ENCODE assay signal across 8 mouse cellular contexts in the genomic region with DNA sequence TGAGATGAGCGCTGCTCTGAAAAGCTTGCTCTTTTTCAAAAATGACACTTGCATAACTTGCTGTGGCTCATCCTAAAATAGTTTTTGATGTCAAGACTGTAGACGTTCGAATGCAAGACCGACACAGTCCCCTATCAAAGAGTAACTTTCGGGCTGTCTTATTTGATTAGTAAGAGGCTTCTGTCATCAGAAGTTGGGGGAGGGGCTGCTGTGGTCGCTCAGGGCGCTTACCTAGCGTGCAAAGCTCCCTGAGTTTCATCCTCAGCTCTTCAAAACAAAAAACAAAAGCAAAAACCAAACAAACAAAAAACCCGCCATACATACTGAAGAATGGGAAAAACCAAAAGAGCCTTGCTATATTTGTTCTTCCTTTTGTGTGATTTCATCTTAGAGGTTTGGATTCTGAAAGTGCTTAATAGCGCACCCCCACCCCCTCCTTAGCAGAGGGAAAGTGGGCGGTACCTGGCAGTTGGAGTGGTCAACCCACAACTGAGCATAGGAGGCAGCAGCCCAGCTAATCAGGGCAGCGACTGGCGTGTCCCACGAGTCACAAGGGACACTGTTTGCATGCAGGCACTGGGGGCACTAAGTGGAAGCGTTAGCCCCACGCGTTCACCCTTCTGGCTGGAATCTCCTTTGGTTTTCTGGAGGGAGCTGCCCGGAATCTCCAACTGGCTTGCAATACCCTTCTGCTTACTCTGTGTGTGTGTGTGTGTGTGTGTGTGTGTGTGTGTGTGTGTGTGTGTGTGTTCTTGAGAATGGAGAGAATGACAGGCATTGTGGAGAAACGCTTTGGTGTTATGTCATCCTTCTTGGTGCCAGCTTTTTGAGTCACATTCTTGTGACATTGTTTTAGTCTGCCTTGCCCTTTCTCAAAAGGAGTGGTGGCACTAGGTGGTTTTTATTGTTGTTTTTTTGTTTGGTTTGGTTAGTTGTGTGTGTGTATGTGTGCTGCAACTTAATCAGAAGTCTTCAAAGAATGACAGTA. TPM values are rescaled to one million over a fixed set of nuclear protein-coding genes. Genes with fewer than 3 reads are reported as not detected.
DNase-seq lines count a peak whose midpoint lies in the region; ATAC-seq lines count a peak whose summit lies in the region.

No protein-coding gene starts in this region.

- no peak; the same call in 1 of the 2 replicates for ATAC-seq in embryonic facial prominence, embryonic 15.5 days (ENCODE audit: insufficient number of reproducible peaks, low FRiP score, low TSS enrichment, low read depth)
- ATAC-seq in kidney, embryonic 14.5 days (ENCODE audit: low FRiP score, low TSS enrichment) = peak; percentile 44; the same call in 1 of the 2 replicates
- ATAC-seq in liver, embryonic 11.5 days (replicated peaks; ENCODE audit: low FRiP score) = peak; percentile 48; the same call in 1 of the 2 replicates
- 0 out of 2 replicates have a peak, but pooled peaks have one; percentile 28 for ATAC-seq in stomach, embryonic 14.5 days (ENCODE audit: insufficient number of reproducible peaks, insufficient read depth, low FRiP score, low read depth)

- WGBS in embryonic facial prominence, embryonic 15.5 days = 4% methylated on average over 19 of the region's 19 CpGs
- WGBS in kidney, embryonic 14.5 days = 5% methylated on average over 19 of the region's 19 CpGs
- 6% methylated on average over 19 of the region's 19 CpGs for WGBS in liver, embryonic 11.5 days
- WGBS in stomach, embryonic 14.5 days = 4% methylated on average over 19 of the region's 19 CpGs

- H3K36me3 ChIP-seq in embryonic facial prominence, embryonic 15.5 days = no peaks in the 10 kb centered on the region
- H3K36me3 ChIP-seq in kidney, embryonic 14.5 days (ENCODE audit: control insufficient read depth, insufficient read depth, low read length) = no peaks in the 10 kb centered on the region
- no peaks in the 10 kb centered on the region for H3K36me3 ChIP-seq in liver, embryonic 11.5 days (ENCODE audit: control insufficient read depth, insufficient read depth, low read length)
- H3K36me3 ChIP-seq in stomach, embryonic 14.5 days (ENCODE audit: control insufficient read depth, insufficient read depth, low read length) = no peaks in the 10 kb centered on the region

- H3K9ac ChIP-seq in embryonic facial prominence, embryonic 15.5 days = 0 out of 2 replicates have a peak overlapping the region, but pooled peaks have one; percentile 35
- peak overlapping the region; percentile 55 for H3K9ac ChIP-seq in kidney, embryonic 14.5 days (ENCODE audit: low read depth, low read length)
- H3K9ac ChIP-seq in liver, embryonic 11.5 days (ENCODE audit: low read depth, low read length) = peak overlapping the region; percentile 76
- peak overlapping the region; percentile 38; the same call in 1 of the 2 replicates for H3K9ac ChIP-seq in stomach, embryonic 14.5 days (replicated peaks; ENCODE audit: low read depth, low read length)

- H3K9me3 ChIP-seq in embryonic facial prominence, embryonic 15.5 days (replicated peaks) = no peaks in the 10 kb centered on the region
- H3K9me3 ChIP-seq in kidney, embryonic 14.5 days (ENCODE audit: control insufficient read depth, low read length) = no peaks in the 10 kb centered on the region; the same call in 1 of the 2 replicates
- no peaks in the 10 kb centered on the region for H3K9me3 ChIP-seq in liver, embryonic 11.5 days (ENCODE audit: control insufficient read depth, low read length)
- no peaks in the 10 kb centered on the region for H3K9me3 ChIP-seq in stomach, embryonic 14.5 days (ENCODE audit: control insufficient read depth, low read depth, low read length)

- no peaks in the 10 kb centered on the region for H3K27me3 ChIP-seq in embryonic facial prominence, embryonic 15.5 days
- H3K27me3 ChIP-seq in kidney, embryonic 14.5 days (ENCODE audit: control insufficient read depth, insufficient read depth, low read length) = no peaks in the 10 kb centered on the region
- no peaks in the 10 kb centered on the region for H3K27me3 ChIP-seq in liver, embryonic 11.5 days (replicated peaks; ENCODE audit: control insufficient read depth, insufficient read depth, low read length)
- H3K27me3 ChIP-seq in stomach, embryonic 14.5 days (ENCODE audit: control insufficient read depth, insufficient read depth, low read length) = no peaks in the 10 kb centered on the region

- H3K4me1 ChIP-seq in embryonic facial prominence, embryonic 15.5 days = peaks cover 11% of the 10 kb centered on the region
- 0 out of 2 replicates have a peak, but pooled peaks cover 3% of the 10 kb centered on the region for H3K4me1 ChIP-seq in kidney, embryonic 14.5 days (ENCODE audit: control insufficient read depth, insufficient read depth, low read length)
- H3K4me1 ChIP-seq in liver, embryonic 11.5 days (replicated peaks; ENCODE audit: control insufficient read depth, insufficient read depth, low read length) = peaks cover 5% of the 10 kb centered on the region
- H3K4me1 ChIP-seq in stomach, embryonic 14.5 days (ENCODE audit: control insufficient read depth, insufficient read depth, low read length) = no peaks in the 10 kb centered on the region

- H3K4me2 ChIP-seq in embryonic facial prominence, embryonic 15.5 days (replicated peaks) = peak overlapping the region; percentile 100
- H3K4me2 ChIP-seq in kidney, embryonic 14.5 days (replicated peaks; ENCODE audit: low read depth, low read length) = peak overlapping the region; percentile 99
- peak overlapping the region; percentile 99 for H3K4me2 ChIP-seq in liver, embryonic 11.5 days
- peak overlapping the region; percentile 99 for H3K4me2 ChIP-seq in stomach, embryonic 14.5 days (replicated peaks; ENCODE audit: low read depth, low read length)

- no peak overlapping the region for H3K27ac ChIP-seq in embryonic facial prominence, embryonic 15.5 days (replicated peaks)
- no peak overlapping the region for H3K27ac ChIP-seq in kidney, embryonic 14.5 days (ENCODE audit: low read depth, low read length)
- H3K27ac ChIP-seq in liver, embryonic 11.5 days (ENCODE audit: low read depth, low read length) = peak overlapping the region; percentile 55; the same call in 1 of the 2 replicates
- H3K27ac ChIP-seq in stomach, embryonic 14.5 days (ENCODE audit: low read length) = no peak overlapping the region

- peak overlapping the region; percentile 58 for H3K4me3 ChIP-seq in embryonic facial prominence, embryonic 15.5 days (replicated peaks)
- peak overlapping the region; percentile 52 for H3K4me3 ChIP-seq in kidney, embryonic 14.5 days (ENCODE audit: low read length)
- peak overlapping the region; percentile 68 for H3K4me3 ChIP-seq in liver, embryonic 11.5 days (ENCODE audit: low read depth, low read length)
- H3K4me3 ChIP-seq in stomach, embryonic 14.5 days (ENCODE audit: low read depth, low read length) = peak overlapping the region; percentile 57

- DNase-seq in A20 (ENCODE audit: low read depth, low spot score) = peak; percentile 61
- DNase-seq in adrenal gland, postnatal 36 days = peak; percentile 83 to 84
- DNase-seq in heart, adult 9 months (ENCODE audit: low spot score in 2 of 2) = peak; percentile 74 to 75
- DNase-seq in liver, embryonic 11.5 days (ENCODE audit: low spot score) = no peak
- DNase-seq in naive thymus-derived CD4-positive, alpha-beta T cell, adult 2 months (ENCODE audit: low read depth) = peak; percentile 51

RNA-seq across cellular contexts. Expression of gene Zfp638, which starts 1.0 kb away (rescaled TPM):
- total RNA-seq in adrenal gland, postnatal 36 days (2021) = 100 to 1,000 TPM in 1 of 2 experiments, 10 to 100 TPM in 1; 89.5 to 100 TPM
- polyA plus RNA-seq in embryonic facial prominence, embryonic 15.5 days (2015; fragmentation: Nextera tagmentation; extraction: Ambion mirVana) = 52.7 and 56.5 TPM in 2 replicates
- polyA plus RNA-seq in kidney, embryonic 14.5 days (2014; fragmentation: Nextera tagmentation; extraction: Ambion mirVana) = 72.4 and 93.1 TPM in 2 replicates
- polyA plus RNA-seq in liver, embryonic 11.5 days (2014; fragmentation: Nextera tagmentation; extraction: Ambion mirVana) = 53.1 and 54.9 TPM in 2 replicates
- 92.0 and 94.4 TPM in 2 replicates for polyA plus RNA-seq in stomach, embryonic 14.5 days (2014; fragmentation: Nextera tagmentation; extraction: Ambion mirVana)

RNA-seq across cellular contexts. Expression of gene Paip2b, which starts 36.4 kb away (rescaled TPM):
- 10 to 100 TPM; 30.7 to 31.1 TPM for total RNA-seq in adrenal gland, postnatal 36 days (2021)
- 19.9 and 20.4 TPM in 2 replicates for polyA plus RNA-seq in embryonic facial prominence, embryonic 15.5 days (2015; fragmentation: Nextera tagmentation; extraction: Ambion mirVana)
- 18.2 and 22.0 TPM in 2 replicates for polyA plus RNA-seq in kidney, embryonic 14.5 days (2014; fragmentation: Nextera tagmentation; extraction: Ambion mirVana)
- 8.4 and 9.2 TPM in 2 replicates for polyA plus RNA-seq in liver, embryonic 11.5 days (2014; fragmentation: Nextera tagmentation; extraction: Ambion mirVana)
- 20.7 and 22.0 TPM in 2 replicates for polyA plus RNA-seq in stomach, embryonic 14.5 days (2014; fragmentation: Nextera tagmentation; extraction: Ambion mirVana)
